Mouse (Mus musculus): ENCODE data around the gene Dip2a. TPM values are rescaled to one million over a fixed set of nuclear protein-coding genes. Genes with fewer than 3 reads are reported as not detected.

The Dip2a gene
- polyA plus RNA-seq, 1 experiment: 26.0 TPM

GRCm38 (mm10) chr10:76245106-76245505, 100.0 kb downstream of the Dip2a start:
- Histone ChIP-seq H3K79me2 (ENCODE audit: control insufficient read depth, insufficient read depth) (no peaks in the 10 kb centered on the region), H3ac (ENCODE audit: control insufficient read depth, insufficient read length, low read depth) (no peak overlapping the region), H3K27me3 (ENCODE audit: control insufficient read depth, insufficient read depth, insufficient read length) (no peaks in the 10 kb centered on the region), H3K4me3 (ENCODE audit: insufficient read depth, poor library complexity, severe bottlenecking) (no peak overlapping the region), H3K36me3 (ENCODE audit: control insufficient read depth, insufficient read depth) (no peaks in the 10 kb centered on the region), H3K79me3 (ENCODE audit: low read depth) (no peaks in the 10 kb centered on the region)
- TF ChIP-seq MAX (IDR thresholded peaks at IDR 0.05): no peak
- TF ChIP-seq CTCF (IDR thresholded peaks at IDR 0.05; ENCODE audit: control insufficient read depth, insufficient read depth, insufficient read length): no peak
- no peak for TF ChIP-seq CEBPB (IDR thresholded peaks at IDR 0.05; ENCODE audit: low read depth)

DNA sequence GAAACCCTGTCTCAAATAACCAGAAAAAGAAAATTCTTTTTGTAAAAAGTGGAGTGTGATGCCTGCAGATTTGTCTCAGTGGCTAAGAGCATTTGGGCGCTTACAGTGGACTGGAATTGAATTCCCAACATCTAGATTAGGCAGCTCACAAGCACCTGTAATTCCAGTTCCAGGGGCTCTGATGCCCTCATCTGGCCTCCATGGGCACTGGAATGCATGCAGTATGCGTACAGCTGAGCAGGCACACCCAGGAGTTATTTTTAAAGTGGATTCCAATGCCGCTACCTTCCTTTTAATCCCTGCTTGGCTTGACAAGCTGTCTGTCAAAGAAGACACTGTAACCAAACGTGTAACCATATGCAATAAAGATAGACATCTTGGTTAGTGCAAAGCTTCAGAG, 105.7 kb downstream of the Dip2a start:
- Histone ChIP-seq H3K27me3 (ENCODE audit: control insufficient read depth, insufficient read depth, insufficient read length) (no peaks in the 10 kb centered on the region), H3K79me3 (ENCODE audit: low read depth) (peaks cover 3% of the 10 kb centered on the region), H3K4me3 (ENCODE audit: insufficient read depth, poor library complexity, severe bottlenecking) (no peak overlapping the region), H3K79me2 (ENCODE audit: control insufficient read depth, insufficient read depth) (peaks cover 27% of the 10 kb centered on the region), H3K36me3 (ENCODE audit: control insufficient read depth, insufficient read depth) (peaks cover 16% of the 10 kb centered on the region), H3ac (ENCODE audit: control insufficient read depth, insufficient read length, low read depth) (no peak overlapping the region)
- TF ChIP-seq MAX (IDR thresholded peaks at IDR 0.05): no peak
- TF ChIP-seq MYOG (IDR thresholded peaks at IDR 0.05; ENCODE audit: control insufficient read depth, extremely low read depth, insufficient read length): no peak
- no peak for TF ChIP-seq CTCF (IDR thresholded peaks at IDR 0.05; ENCODE audit: control insufficient read depth, insufficient read depth, insufficient read length)
- TF ChIP-seq CEBPB (IDR thresholded peaks at IDR 0.05; ENCODE audit: low read depth): no peak
- no peak for TF ChIP-seq MYOD1 (IDR thresholded peaks at IDR 0.05; ENCODE audit: control insufficient read depth, insufficient read length, low read depth)
- no peak for TF ChIP-seq FOSL1 (IDR thresholded peaks at IDR 0.05; ENCODE audit: insufficient read depth, low read length, poor library complexity, severe bottlenecking)
- no peak for TF ChIP-seq USF1 (IDR thresholded peaks at IDR 0.05; ENCODE audit: low read depth)

DNA sequence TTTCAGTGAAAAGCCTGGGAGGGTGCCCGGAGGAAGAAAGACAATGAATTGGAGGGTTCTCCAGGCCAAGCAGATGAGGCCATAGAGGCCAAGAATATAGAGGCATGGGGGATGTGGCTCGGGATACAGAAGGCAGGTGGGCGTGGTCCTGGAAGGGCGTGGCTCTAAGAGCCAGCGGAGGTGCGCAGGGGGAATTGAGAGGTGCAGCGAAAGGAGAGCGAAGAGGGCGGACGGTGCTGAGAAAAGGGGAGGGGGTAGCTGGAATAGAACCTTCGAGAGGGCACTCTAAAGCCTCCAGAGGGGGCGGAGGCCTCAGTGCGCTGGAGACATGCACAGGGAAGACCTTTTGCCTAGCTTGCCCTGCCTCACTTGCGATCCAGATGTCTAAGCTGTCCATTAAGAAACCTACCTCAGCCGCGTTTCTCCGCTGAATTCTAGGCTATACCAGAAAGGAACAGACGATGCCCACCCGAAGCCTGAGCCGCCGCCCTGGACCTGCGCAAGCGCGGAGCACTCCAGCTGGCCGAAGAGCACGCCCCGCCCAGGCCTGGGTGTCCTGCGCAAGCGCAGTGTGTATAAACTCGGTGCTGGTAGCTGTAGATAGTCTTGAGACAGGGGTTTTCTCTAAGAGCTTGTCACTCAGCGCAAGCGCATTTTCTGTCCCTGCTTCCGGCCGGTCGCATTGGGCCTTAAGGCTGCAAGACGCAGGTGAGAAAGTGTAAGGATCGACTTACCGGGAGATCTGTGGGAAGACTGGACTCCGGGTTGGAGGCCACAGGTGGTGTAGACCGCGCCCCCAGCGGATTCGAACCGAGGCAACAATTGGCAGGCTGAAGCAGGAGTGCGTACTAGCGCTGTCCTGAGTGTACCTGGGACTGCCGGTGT, 107.5 kb downstream of the Dip2a start, which contains the start of gene Prmt2:
Gene Prmt2, minus strand, starts transcription at position 525 of the 885 bp plus-strand sequence.
- TF ChIP-seq CEBPB (IDR thresholded peaks at IDR 0.05; ENCODE audit: low read depth) (no peak), MAX (IDR thresholded peaks at IDR 0.05) (no peak), MYOG (IDR thresholded peaks at IDR 0.05; ENCODE audit: control insufficient read depth, extremely low read depth, insufficient read length) (no peak), MYOD1 (IDR thresholded peaks at IDR 0.05; ENCODE audit: control insufficient read depth, insufficient read length, low read depth) (no peak), FOSL1 (IDR thresholded peaks at IDR 0.05; ENCODE audit: insufficient read depth, low read length, poor library complexity, severe bottlenecking) (no peak), USF1 (IDR thresholded peaks at IDR 0.05; ENCODE audit: low read depth) (no peak), CTCF (IDR thresholded peaks at IDR 0.05; ENCODE audit: control insufficient read depth, insufficient read depth, insufficient read length) (no peak)
- Histone ChIP-seq H3K4me3 (ENCODE audit: insufficient read depth, poor library complexity, severe bottlenecking) (peak within 1 kb of the TSS; percentile 92), H3ac (ENCODE audit: control insufficient read depth, insufficient read length, low read depth) (peak within 1 kb of the TSS; percentile 45), H3K79me3 (ENCODE audit: low read depth) (peaks cover 4% of the 10 kb centered on the region), H3K27me3 (ENCODE audit: control insufficient read depth, insufficient read depth, insufficient read length) (no peaks in the 10 kb centered on the region), H3K79me2 (ENCODE audit: control insufficient read depth, insufficient read depth) (peaks cover 27% of the 10 kb centered on the region), H3K36me3 (ENCODE audit: control insufficient read depth, insufficient read depth) (peaks cover 21% of the 10 kb centered on the region)

DNA sequence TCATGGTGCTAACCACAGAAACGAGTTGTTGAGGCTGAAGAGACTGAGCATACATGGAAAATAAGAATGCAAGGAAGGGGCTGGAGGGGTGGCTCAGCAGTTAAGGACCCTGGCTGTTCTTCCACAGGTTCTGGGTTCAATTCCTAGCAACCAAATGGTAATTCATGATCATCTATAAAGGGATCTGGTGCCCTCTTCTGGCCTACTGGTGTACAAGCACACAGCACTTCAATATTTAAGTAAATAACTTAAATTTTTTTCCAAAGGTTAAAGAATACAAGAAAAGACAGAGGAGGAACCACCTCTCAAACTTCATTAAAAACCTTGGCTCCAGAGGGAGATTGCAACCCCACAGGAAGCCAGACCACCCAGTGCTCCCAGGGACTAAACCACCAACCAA, 115.5 kb downstream of the Dip2a start:
- Histone ChIP-seq H3K36me3 (ENCODE audit: control insufficient read depth, insufficient read depth) (peaks cover 5% of the 10 kb centered on the region), H3K27me3 (ENCODE audit: control insufficient read depth, insufficient read depth, insufficient read length) (no peaks in the 10 kb centered on the region), H3K4me3 (ENCODE audit: insufficient read depth, poor library complexity, severe bottlenecking) (no peak overlapping the region), H3K79me3 (ENCODE audit: low read depth) (peaks cover 2% of the 10 kb centered on the region), H3K79me2 (ENCODE audit: control insufficient read depth, insufficient read depth) (peaks cover 9% of the 10 kb centered on the region), H3ac (ENCODE audit: control insufficient read depth, insufficient read length, low read depth) (no peak overlapping the region)
- TF ChIP-seq FOSL1 (IDR thresholded peaks at IDR 0.05; ENCODE audit: insufficient read depth, low read length, poor library complexity, severe bottlenecking) (no peak), CTCF (IDR thresholded peaks at IDR 0.05; ENCODE audit: control insufficient read depth, insufficient read depth, insufficient read length) (no peak), MYOD1 (IDR thresholded peaks at IDR 0.05; ENCODE audit: control insufficient read depth, insufficient read length, low read depth) (no peak), MYOG (IDR thresholded peaks at IDR 0.05; ENCODE audit: control insufficient read depth, extremely low read depth, insufficient read length) (no peak), CEBPB (IDR thresholded peaks at IDR 0.05; ENCODE audit: low read depth) (no peak), MAX (IDR thresholded peaks at IDR 0.05) (no peak), USF1 (IDR thresholded peaks at IDR 0.05; ENCODE audit: low read depth) (no peak)

DNA sequence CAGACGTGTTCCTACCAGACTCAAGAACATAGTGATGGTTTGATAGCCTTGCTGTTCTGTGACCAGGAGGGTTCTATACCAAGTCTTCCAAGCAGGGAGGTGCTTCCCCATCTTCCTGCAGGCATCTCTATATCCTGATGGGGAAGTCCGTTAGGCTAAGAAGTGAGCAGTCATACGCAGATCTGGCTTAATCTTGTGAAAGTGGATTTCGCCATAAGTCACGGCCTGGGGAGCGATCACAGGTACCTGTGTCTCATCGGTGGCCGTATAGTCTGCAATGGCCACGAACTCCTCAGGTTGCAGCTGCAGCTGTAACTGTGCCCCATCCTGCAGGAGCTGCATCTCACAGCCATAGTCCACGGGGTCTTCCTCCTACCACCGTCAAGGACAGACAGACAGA, 119.1 kb downstream of the Dip2a start:
- Histone ChIP-seq H3K79me2 (ENCODE audit: control insufficient read depth, insufficient read depth) (peaks cover 9% of the 10 kb centered on the region), H3K36me3 (ENCODE audit: control insufficient read depth, insufficient read depth) (peaks cover 11% of the 10 kb centered on the region), H3K4me3 (ENCODE audit: insufficient read depth, poor library complexity, severe bottlenecking) (no peak overlapping the region), H3K79me3 (ENCODE audit: low read depth) (no peaks in the 10 kb centered on the region), H3ac (ENCODE audit: control insufficient read depth, insufficient read length, low read depth) (no peak overlapping the region), H3K27me3 (ENCODE audit: control insufficient read depth, insufficient read depth, insufficient read length) (no peaks in the 10 kb centered on the region)
- TF ChIP-seq CEBPB (IDR thresholded peaks at IDR 0.05; ENCODE audit: low read depth) (no peak), MYOD1 (IDR thresholded peaks at IDR 0.05; ENCODE audit: control insufficient read depth, insufficient read length, low read depth) (no peak)

DNA sequence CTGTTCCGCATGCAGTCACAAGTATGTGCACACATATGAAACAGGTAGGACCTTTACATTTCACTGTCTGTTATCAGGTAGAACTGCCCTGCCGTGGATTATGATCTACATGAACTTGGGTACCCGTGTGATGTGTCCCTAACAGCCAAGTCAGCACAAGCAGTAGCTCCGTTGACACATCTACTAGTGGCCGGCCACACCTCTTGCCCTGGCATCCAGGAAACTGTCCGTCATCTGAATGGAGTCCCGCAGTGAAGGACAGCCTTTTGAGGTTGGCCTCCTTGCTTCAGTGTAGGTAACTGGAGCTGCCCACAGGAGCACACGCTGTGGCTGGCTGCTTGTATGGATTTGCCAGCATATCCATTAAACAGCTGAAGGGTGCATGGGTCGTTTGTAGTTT, 126.9 kb downstream of the Dip2a start:
- H3K27me3 ChIP-seq (ENCODE audit: control insufficient read depth, insufficient read depth, insufficient read length): no peaks in the 10 kb centered on the region
- TF ChIP-seq CEBPB (IDR thresholded peaks at IDR 0.05; ENCODE audit: low read depth) (no peak), USF1 (IDR thresholded peaks at IDR 0.05; ENCODE audit: low read depth) (no peak), MYOG (IDR thresholded peaks at IDR 0.05; ENCODE audit: control insufficient read depth, extremely low read depth, insufficient read length) (no peak), CTCF (IDR thresholded peaks at IDR 0.05; ENCODE audit: control insufficient read depth, insufficient read depth, insufficient read length) (no peak), MYOD1 (IDR thresholded peaks at IDR 0.05; ENCODE audit: control insufficient read depth, insufficient read length, low read depth) (no peak), MAX (IDR thresholded peaks at IDR 0.05) (no peak), FOSL1 (IDR thresholded peaks at IDR 0.05; ENCODE audit: insufficient read depth, low read length, poor library complexity, severe bottlenecking) (no peak)
- H3ac ChIP-seq (ENCODE audit: control insufficient read depth, insufficient read length, low read depth): no peak overlapping the region
- H3K4me3 ChIP-seq (ENCODE audit: insufficient read depth, poor library complexity, severe bottlenecking): no peak overlapping the region
- H3K36me3 ChIP-seq (ENCODE audit: control insufficient read depth, insufficient read depth): peaks cover 46% of the 10 kb centered on the region
- no peaks in the 10 kb centered on the region for H3K79me3 ChIP-seq (ENCODE audit: low read depth)
- no peaks in the 10 kb centered on the region for H3K79me2 ChIP-seq (ENCODE audit: control insufficient read depth, insufficient read depth)

Measured in C2C12 (cell line).